Mouse (Mus musculus) liver, embryonic 11.5 days (tissue): ENCODE results near the gene Gnas. TPM values are rescaled to one million over a fixed set of nuclear protein-coding genes. Genes with fewer than 3 reads are reported as not detected.
"Not testable (repeated sequence)": the region's sequence is repeated elsewhere in the genome, so short reads cannot be mapped to it uniquely, and the experiment has no call there.

Experiments
- ATAC-seq: fragments of 200-750 bp; cut with Nextera tagmentation; replicated peaks from 2 replicates; pipeline ENCODE4 v1.8.0; 2017; ENCODE audit warnings: moderate number of reproducible peaks, mild to moderate bottlenecking, moderate TSS enrichment, moderate library complexity; ENCODE audit not compliant: low FRiP score
- DNase-seq: peaks from one replicate; pipeline ENCODE4 v3.0.0-alpha.2; 2017; ENCODE audit warnings: low spot score
- H3K27ac ChIP-seq: fragments of 300-500 bp; sonication (generic); 2 replicates; pipeline ENCODE4 v1.5.1; 2014; ENCODE audit warnings: mild to moderate bottlenecking, low read depth, low read length, control low read depth
- H3K27me3 ChIP-seq: fragments of 300-500 bp; sonication (generic); replicated peaks from 2 replicates; pipeline ENCODE4 v1.6.1; 2014; ENCODE audit warnings: low read length, mixed read lengths; ENCODE audit not compliant: control insufficient read depth, insufficient read depth
- H3K36me3 ChIP-seq: fragments of 300-500 bp; sonication (generic); 2 replicates; pipeline ENCODE4 v1.6.1; 2014; ENCODE audit warnings: mild to moderate bottlenecking, low read length, moderate library complexity, mixed read lengths; ENCODE audit not compliant: control insufficient read depth, insufficient read depth
- H3K4me1 ChIP-seq: fragments of 300-500 bp; sonication (generic); replicated peaks from 2 replicates; pipeline ENCODE4 v1.6.1; 2014; ENCODE audit warnings: low read length, mixed read lengths; ENCODE audit not compliant: control insufficient read depth, insufficient read depth
- H3K4me2 ChIP-seq: fragments of 300-500 bp; sonication (generic); 2 replicates; pipeline ENCODE4 v1.6.1; 2014; ENCODE audit warnings: mild to moderate bottlenecking, control low read depth, moderate library complexity
- H3K4me3 ChIP-seq: fragments of 300-500 bp; sonication (generic); 2 replicates; pipeline ENCODE4 v1.5.1; 2014; ENCODE audit warnings: low read depth, low read length, control low read depth
- H3K9ac ChIP-seq: fragments of 300-500 bp; sonication (generic); 2 replicates; pipeline ENCODE4 v1.6.1; 2014; ENCODE audit warnings: low read depth, low read length, control low read depth
- H3K9me3 ChIP-seq: fragments of 300-500 bp; sonication (generic); 2 replicates; pipeline ENCODE4 v1.6.1; 2016; ENCODE audit warnings: low read length, inconsistent platforms, mixed read lengths; ENCODE audit not compliant: control insufficient read depth
- WGBS: fragments of 180-500 bp; shearing (Covaris S2); extraction: QIAGEN DNeasy Blood & Tissue Kit; methylation state at CpG from one replicate; pipeline ENCODE4 v1.1.7; 2014; 5-methylcytosine and 5-hydroxymethylcytosine counted together
- polyA plus RNA-seq: library from polyadenylated mRNA; unstranded; fragments of >200 nt; fragmentation: Nextera tagmentation; extraction: Ambion mirVana; gene quantifications from 2 replicates; pipeline ENCODE4 v1.2.1, GENCODE M21; 2014

Gnas gene
- polyA plus RNA-seq, 1 experiment from 2014 or later = 742 TPM

DNA sequence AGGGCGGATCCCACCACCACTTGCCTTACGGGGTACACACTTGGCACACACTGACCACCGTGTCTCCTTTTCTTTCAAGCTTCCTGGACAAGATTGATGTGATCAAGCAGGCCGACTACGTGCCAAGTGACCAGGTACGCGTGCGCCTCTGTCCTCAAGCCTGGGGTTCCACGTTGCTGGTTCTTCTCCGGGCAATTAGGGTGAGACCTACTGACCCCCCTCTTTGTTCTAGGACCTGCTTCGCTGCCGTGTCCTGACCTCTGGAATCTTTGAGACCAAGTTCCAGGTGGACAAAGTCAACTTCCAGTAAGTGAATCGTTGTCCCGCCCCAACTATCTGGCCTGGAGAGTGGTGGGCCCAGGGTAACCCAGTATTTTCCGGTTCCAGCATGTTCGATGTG, 60.9 kb downstream of the Gnas start:
- DNase-seq = no peak
- Histone ChIP-seq H3K27me3 (no peaks in the 10 kb centered on the region), H3K4me1 (peaks cover 32% of the 10 kb centered on the region), H3K9ac (no peak overlapping the region), H3K36me3 (peaks cover 27% of the 10 kb centered on the region), H3K9me3 (no peaks in the 10 kb centered on the region), H3K4me3 (no peak overlapping the region), H3K4me2 (no peak overlapping the region), H3K27ac (0 out of 2 replicates have a peak overlapping the region, but pooled peaks have one; percentile 34)
- 92% methylated on average over 16 of the region's 16 CpGs for WGBS
- ATAC-seq = no peak

- no peak for DNase-seq
- H3K27ac ChIP-seq = no peak within 1 kb of the TSS
- H3K36me3 ChIP-seq = peaks cover 27% of the 10 kb centered on the region
- H3K27me3 ChIP-seq = no peaks in the 10 kb centered on the region
- peaks cover 23% of the 10 kb centered on the region for H3K4me1 ChIP-seq
- ATAC-seq = no peak
- no peak within 1 kb of the TSS for H3K9ac ChIP-seq
- 94% methylated on average over 5 of the region's 5 CpGs for WGBS
- no peak within 1 kb of the TSS for H3K4me3 ChIP-seq
- H3K9me3 ChIP-seq = no peaks in the 10 kb centered on the region
- H3K4me2 ChIP-seq = no peak within 1 kb of the TSS
These were observed 62.5 kb downstream of the Gnas start, which contains the start of gene Gm20721 for GRCm38 (mm10) chr2:174346612-174346998. TSS of gene Gm20721 (minus strand) at chr2:174346712.

GRCm38 (mm10) chr2:174346999-174347668, 63.0 kb downstream of the Gnas start:
- H3K9ac ChIP-seq, H3K4me2 ChIP-seq, H3K27me3 ChIP-seq, H3K4me3 ChIP-seq, ATAC-seq, H3K9me3 ChIP-seq, DNase-seq, H3K27ac ChIP-seq: not testable (repeated sequence)
- H3K4me1 ChIP-seq = peaks cover 19% of the 10 kb centered on the region
- 93% methylated on average over 2 of the region's 2 CpGs for WGBS
- peaks cover 27% of the 10 kb centered on the region for H3K36me3 ChIP-seq

DNA sequence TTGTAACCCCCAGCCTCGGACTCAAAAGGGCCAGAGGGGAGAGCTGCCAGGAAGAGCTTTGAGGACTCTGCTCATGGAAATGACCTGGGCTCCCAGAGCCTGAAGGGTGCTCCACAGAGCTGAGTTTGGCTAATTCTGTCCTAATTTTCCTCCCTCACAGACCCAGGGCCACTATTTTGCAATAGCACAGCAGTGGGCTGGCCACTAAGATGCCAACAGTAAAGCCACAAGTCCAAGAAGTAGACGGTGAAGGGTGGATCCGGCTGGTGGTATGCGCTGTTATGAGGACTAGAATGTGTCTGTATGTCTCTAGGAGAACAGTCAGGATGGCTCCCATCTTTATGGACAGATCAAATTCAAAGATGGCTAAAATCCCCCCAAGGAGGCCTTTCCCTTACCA, 74.4 kb downstream of the Gnas start:
- Histone ChIP-seq H3K4me2 (no peak overlapping the region), H3K9ac (no peak overlapping the region), H3K4me3 (no peak overlapping the region), H3K36me3 (no peaks in the 10 kb centered on the region), H3K27me3 (no peaks in the 10 kb centered on the region), H3K9me3 (no peaks in the 10 kb centered on the region), H3K27ac (no peak overlapping the region), H3K4me1 (no peaks in the 10 kb centered on the region)
- 81% methylated on average over 4 of the region's 4 CpGs for WGBS
- ATAC-seq (no peak), DNase-seq (peak; percentile 20)

DNA sequence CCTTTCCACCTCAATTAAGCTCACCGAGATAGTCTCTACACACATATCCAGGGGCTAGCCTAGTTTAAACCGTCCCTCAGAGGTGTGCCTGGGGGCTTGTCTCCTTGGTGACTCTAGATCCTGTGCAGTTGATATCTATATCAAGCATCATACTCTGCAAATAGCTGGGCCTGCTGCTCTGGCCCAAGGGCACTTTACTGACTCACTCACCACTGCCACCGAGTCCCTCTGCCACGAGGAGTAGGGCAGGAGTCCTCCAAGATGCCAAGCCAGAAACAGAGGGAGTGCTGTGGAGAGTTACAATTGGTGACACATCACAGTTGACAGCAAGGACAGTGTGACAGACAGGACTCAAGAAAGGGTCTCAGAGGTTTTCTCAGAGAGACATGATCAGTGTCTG, 75.5 kb downstream of the Gnas start:
- no peak overlapping the region for H3K4me2 ChIP-seq
- no peak for ATAC-seq
- no peaks in the 10 kb centered on the region for H3K9me3 ChIP-seq
- no peak overlapping the region for H3K4me3 ChIP-seq
- DNase-seq = no peak
- H3K27ac ChIP-seq = no peak overlapping the region
- WGBS = 69% methylated on average over 4 of the region's 4 CpGs
- H3K4me1 ChIP-seq = no peaks in the 10 kb centered on the region
- no peaks in the 10 kb centered on the region for H3K27me3 ChIP-seq
- H3K36me3 ChIP-seq = no peaks in the 10 kb centered on the region
- no peak overlapping the region for H3K9ac ChIP-seq

DNA sequence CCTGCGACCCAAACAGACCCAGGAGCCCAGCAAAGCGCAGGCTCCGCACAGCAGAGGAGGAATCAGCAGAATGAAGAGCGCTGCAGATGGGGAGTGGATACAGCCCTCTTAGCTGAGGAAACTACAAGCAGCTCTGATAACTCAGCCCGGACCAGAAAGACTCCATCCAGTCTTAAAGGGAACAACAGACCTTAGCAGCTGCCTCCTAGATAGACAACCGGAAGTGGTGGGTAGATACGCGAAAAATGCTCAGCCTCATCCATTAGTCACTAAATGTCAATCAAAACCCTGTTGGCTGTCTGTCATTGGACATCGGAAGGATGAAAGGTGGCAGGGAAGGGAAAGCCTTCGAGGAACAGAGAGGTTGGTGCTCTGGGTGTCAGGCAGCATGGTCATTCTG, 82.5 kb downstream of the Gnas start:
- Histone ChIP-seq H3K4me1 (no peaks in the 10 kb centered on the region), H3K9me3 (no peaks in the 10 kb centered on the region), H3K27me3 (no peaks in the 10 kb centered on the region), H3K4me3 (no peak overlapping the region), H3K9ac (no peak overlapping the region), H3K4me2 (no peak overlapping the region), H3K27ac (no peak overlapping the region), H3K36me3 (no peaks in the 10 kb centered on the region)
- DNase-seq (peak; percentile 27), ATAC-seq (no peak)
- WGBS = 65% methylated on average over 10 of the region's 10 CpGs

DNA sequence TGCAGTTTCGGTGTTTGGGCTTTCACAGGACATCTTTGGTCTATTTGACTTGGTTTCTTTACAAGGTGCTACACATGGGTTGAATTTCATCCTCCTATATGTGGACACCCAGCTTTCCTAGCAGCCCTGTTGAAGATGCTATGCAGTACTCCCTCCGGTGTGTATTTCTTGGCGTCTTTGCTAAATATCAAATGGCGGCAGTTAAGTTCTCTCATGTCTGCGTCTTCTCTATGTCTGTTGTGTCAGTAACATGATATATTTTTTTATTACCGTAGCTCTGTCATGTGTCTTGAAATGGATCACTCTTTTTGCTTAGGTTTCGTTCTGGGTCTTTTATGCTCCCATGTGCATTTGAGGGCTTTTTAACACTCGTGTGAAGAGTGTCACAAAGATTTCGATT, 96.9 kb downstream of the Gnas start:
- Histone ChIP-seq H3K4me2 (no peak overlapping the region), H3K9ac (no peak overlapping the region), H3K27ac (no peak overlapping the region), H3K9me3 (no peaks in the 10 kb centered on the region), H3K36me3 (no peaks in the 10 kb centered on the region), H3K4me1 (no peaks in the 10 kb centered on the region), H3K4me3 (no peak overlapping the region), H3K27me3 (no peaks in the 10 kb centered on the region)
- 85% methylated on average over 9 of the region's 9 CpGs for WGBS
- no peak for ATAC-seq
- no peak for DNase-seq

GRCm38 (mm10) chr2:174391936-174392335, 107.8 kb downstream of the Gnas start:
- no peak overlapping the region for H3K4me3 ChIP-seq
- no peaks in the 10 kb centered on the region for H3K36me3 ChIP-seq
- H3K27me3 ChIP-seq = no peaks in the 10 kb centered on the region
- no peaks in the 10 kb centered on the region for H3K9me3 ChIP-seq
- DNase-seq (no peak), ATAC-seq (no peak)
- WGBS = 85% methylated on average over 3 of the region's 3 CpGs
- no peak overlapping the region for H3K27ac ChIP-seq
- H3K4me1 ChIP-seq = no peaks in the 10 kb centered on the region
- no peak overlapping the region for H3K9ac ChIP-seq
- H3K4me2 ChIP-seq = no peak overlapping the region

DNA sequence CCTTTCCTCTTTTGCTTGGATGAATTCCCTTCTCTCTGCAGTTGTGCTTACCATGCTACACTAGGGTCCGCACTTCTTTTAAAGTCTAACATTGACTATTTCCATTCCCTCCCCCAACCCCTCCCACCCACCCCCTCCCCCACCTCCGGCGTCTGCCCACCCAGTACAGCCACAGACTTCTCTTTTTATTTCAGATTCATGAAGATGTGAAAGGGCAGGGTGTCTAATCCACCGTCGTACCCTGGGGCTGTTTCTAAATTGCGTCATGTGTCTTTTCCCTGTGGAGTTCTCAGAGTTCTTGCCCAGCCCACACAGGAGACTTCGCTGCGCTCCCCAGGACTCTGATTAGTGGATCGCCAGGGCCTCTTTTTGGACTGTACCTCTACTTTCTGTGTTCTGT, 108.4 kb downstream of the Gnas start:
- H3K27me3 ChIP-seq = no peaks in the 10 kb centered on the region
- H3K4me3 ChIP-seq = no peak overlapping the region
- H3K9me3 ChIP-seq = no peaks in the 10 kb centered on the region
- no peaks in the 10 kb centered on the region for H3K36me3 ChIP-seq
- DNase-seq (no peak), ATAC-seq (no peak)
- H3K4me1 ChIP-seq = no peaks in the 10 kb centered on the region
- no peak overlapping the region for H3K4me2 ChIP-seq
- H3K9ac ChIP-seq = no peak overlapping the region
- 75% methylated on average over 9 of the region's 9 CpGs for WGBS
- H3K27ac ChIP-seq = no peak overlapping the region
